Mouse (Mus musculus): Measurements from ENCODE around the gene Magi2. TPM values are rescaled to one million over a fixed set of nuclear protein-coding genes. Genes with fewer than 3 reads are reported as not detected.
"Not testable (repeated sequence)": the region's sequence is repeated elsewhere in the genome, so short reads cannot be mapped to it uniquely, and the experiment has no call there.

The Magi2 gene
- polyA plus RNA-seq, 1 experiment from 2014 or later, result 3.3 TPM

DNA sequence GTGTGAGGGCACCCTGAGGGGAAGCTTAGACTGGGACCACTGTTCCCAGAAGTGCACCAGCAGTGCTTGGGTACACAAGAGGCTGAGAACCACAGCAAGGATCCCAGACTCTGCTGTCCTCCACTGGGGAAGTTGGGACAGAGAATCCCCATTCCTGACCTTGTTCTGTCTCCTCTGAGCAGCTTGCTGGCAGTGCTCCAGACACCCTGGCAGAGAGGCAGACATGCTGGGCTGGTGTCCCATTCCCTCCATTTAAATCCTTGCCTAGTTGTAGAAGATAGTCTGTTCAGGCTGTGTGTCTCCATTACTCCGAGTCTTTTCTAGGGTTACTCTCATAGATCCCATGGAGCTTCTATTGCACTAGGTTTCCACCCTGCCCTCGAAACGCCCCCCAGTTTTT is 256.1 kb downstream of the Magi2 start:
- no peaks in the 10 kb centered on the region for H3K9me3 ChIP-seq (replicated peaks)
- H3K36me3 ChIP-seq, result no peaks in the 10 kb centered on the region
- H3K4me3 ChIP-seq, result no peak overlapping the region
- H3K27me3 ChIP-seq (ENCODE audit: low read depth, poor library complexity, severe bottlenecking), result no peaks in the 10 kb centered on the region
- no peaks in the 10 kb centered on the region for H3K4me1 ChIP-seq
- DNase-seq (ENCODE audit: low spot score), result no peak
- WGBS, result 91% methylated on average over 3 of the region's 3 CpGs
- H3K27ac ChIP-seq, result no peak overlapping the region

- no peaks in the 10 kb centered on the region for H3K4me1 ChIP-seq
- no peaks in the 10 kb centered on the region for H3K9me3 ChIP-seq (replicated peaks)
- no peaks in the 10 kb centered on the region for H3K27me3 ChIP-seq (ENCODE audit: low read depth, poor library complexity, severe bottlenecking)
- no peak for DNase-seq (ENCODE audit: low spot score)
- no peaks in the 10 kb centered on the region for H3K36me3 ChIP-seq
- H3K4me3 ChIP-seq, result no peak overlapping the region
- no peak overlapping the region for H3K27ac ChIP-seq
- 35% methylated on average over 7 of the region's 7 CpGs for WGBS
Measured at GRCm38 (mm10) chr5:19487947-19488346, 261.1 kb downstream of the Magi2 start.

DNA sequence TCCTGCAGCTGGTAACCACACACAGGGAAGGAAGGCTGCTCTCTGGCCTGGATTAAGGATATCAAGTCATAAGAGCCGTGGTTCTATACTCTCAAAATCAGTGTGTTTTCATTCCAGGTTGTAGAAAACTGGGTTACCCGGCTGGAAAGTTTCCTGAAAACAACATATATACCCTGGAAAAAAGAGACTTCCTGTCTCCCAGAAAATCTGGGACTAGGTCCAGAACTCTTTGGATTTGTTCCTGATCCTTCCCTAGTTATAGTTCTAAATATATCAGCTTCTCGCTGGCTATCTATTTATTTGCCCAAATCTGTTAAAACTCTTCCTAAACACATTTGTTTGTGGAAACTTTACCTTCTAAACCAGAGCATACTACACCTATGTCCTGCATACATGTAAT is 274.2 kb downstream of the Magi2 start:
- Histone ChIP-seq H3K27me3 (ENCODE audit: low read depth, poor library complexity, severe bottlenecking) (no peaks in the 10 kb centered on the region), H3K9me3 (replicated peaks) (no peaks in the 10 kb centered on the region), H3K4me1 (no peaks in the 10 kb centered on the region), H3K4me3 (no peak overlapping the region), H3K36me3 (no peaks in the 10 kb centered on the region), H3K27ac (no peak overlapping the region)
- no peak for DNase-seq (ENCODE audit: low spot score)
- 92% methylated on average over 3 of the region's 3 CpGs for WGBS

GRCm38 (mm10) chr5:19522168-19522567 is 295.3 kb downstream of the Magi2 start:
- no peaks in the 10 kb centered on the region for H3K36me3 ChIP-seq
- no peak overlapping the region for H3K4me3 ChIP-seq
- H3K27ac ChIP-seq, result no peak overlapping the region
- H3K9me3 ChIP-seq (replicated peaks), result no peaks in the 10 kb centered on the region
- no peaks in the 10 kb centered on the region for H3K27me3 ChIP-seq (ENCODE audit: low read depth, poor library complexity, severe bottlenecking)
- H3K4me1 ChIP-seq, result no peaks in the 10 kb centered on the region
- DNase-seq (ENCODE audit: low spot score), result no peak

GRCm38 (mm10) chr5:19539348-19539747 is 312.5 kb downstream of the Magi2 start:
- no peak for DNase-seq (ENCODE audit: low spot score)
- WGBS, result 19% methylated on average over 2 of the region's 2 CpGs
- H3K4me3 ChIP-seq, result no peak overlapping the region
- H3K4me1 ChIP-seq, result peaks cover 5% of the 10 kb centered on the region; the same call in 1 of the 2 replicates
- H3K27ac ChIP-seq, result no peak overlapping the region
- no peaks in the 10 kb centered on the region for H3K36me3 ChIP-seq
- no peaks in the 10 kb centered on the region for H3K9me3 ChIP-seq (replicated peaks)
- no peaks in the 10 kb centered on the region for H3K27me3 ChIP-seq (ENCODE audit: low read depth, poor library complexity, severe bottlenecking)

GRCm38 (mm10) chr5:19546424-19546823 is 319.6 kb downstream of the Magi2 start:
- DNase-seq (ENCODE audit: low spot score), result no peak
- Histone ChIP-seq H3K27ac (no peak overlapping the region), H3K9me3 (replicated peaks) (no peaks in the 10 kb centered on the region), H3K4me1 (peaks cover 5% of the 10 kb centered on the region; the same call in 1 of the 2 replicates), H3K4me3 (no peak overlapping the region), H3K27me3 (ENCODE audit: low read depth, poor library complexity, severe bottlenecking) (no peaks in the 10 kb centered on the region), H3K36me3 (no peaks in the 10 kb centered on the region)
- 86% methylated on average over 4 of the region's 4 CpGs for WGBS

- no peak for DNase-seq (ENCODE audit: low spot score)
- Histone ChIP-seq H3K4me3 (no peak overlapping the region), H3K36me3 (no peaks in the 10 kb centered on the region), H3K9me3 (replicated peaks) (no peaks in the 10 kb centered on the region), H3K4me1 (peaks cover 5% of the 10 kb centered on the region; the same call in 1 of the 2 replicates), H3K27me3 (ENCODE audit: low read depth, poor library complexity, severe bottlenecking) (no peaks in the 10 kb centered on the region), H3K27ac (no peak overlapping the region)
- WGBS, result 84% methylated on average over 2 of the region's 2 CpGs
Measured at GRCm38 (mm10) chr5:19546900-19547299, 320.1 kb downstream of the Magi2 start.

- Histone ChIP-seq H3K4me3 (no peak overlapping the region), H3K9me3 (replicated peaks) (no peaks in the 10 kb centered on the region), H3K27ac (no peak overlapping the region), H3K27me3 (ENCODE audit: low read depth, poor library complexity, severe bottlenecking) (no peaks in the 10 kb centered on the region), H3K36me3 (no peaks in the 10 kb centered on the region), H3K4me1 (no peaks in the 10 kb centered on the region)
- 85% methylated on average over 3 of the region's 3 CpGs for WGBS
- DNase-seq (ENCODE audit: low spot score), result no peak
Measured at GRCm38 (mm10) chr5:19553510-19553909, 326.7 kb downstream of the Magi2 start.

DNA sequence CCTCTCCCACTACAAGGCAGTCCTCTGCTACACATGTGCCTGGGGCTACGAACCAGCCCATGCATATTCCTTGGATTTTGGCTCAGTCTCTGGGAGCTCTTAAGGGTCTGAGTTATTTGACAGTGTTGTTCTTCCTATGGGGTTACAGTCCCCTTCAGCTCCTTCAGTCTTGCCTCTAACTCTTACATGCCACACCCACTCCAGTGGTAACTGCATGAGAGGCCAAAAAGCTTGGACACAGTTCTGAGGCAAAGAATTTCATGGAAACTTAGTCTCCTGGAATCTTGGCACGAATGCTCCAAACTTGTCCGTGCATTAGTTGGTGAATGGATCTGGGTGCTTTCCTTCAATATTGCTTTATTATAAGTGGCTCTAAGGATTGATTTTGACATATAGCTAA is 338.8 kb downstream of the Magi2 start:
- Histone ChIP-seq H3K9me3 (replicated peaks) (no peaks in the 10 kb centered on the region), H3K4me3 (no peak overlapping the region), H3K36me3 (no peaks in the 10 kb centered on the region), H3K4me1 (no peaks in the 10 kb centered on the region), H3K27me3 (ENCODE audit: low read depth, poor library complexity, severe bottlenecking) (no peaks in the 10 kb centered on the region), H3K27ac (no peak overlapping the region)
- no peak for DNase-seq (ENCODE audit: low spot score)
- 92% methylated on average over 3 of the region's 3 CpGs for WGBS

GRCm38 (mm10) chr5:19566136-19566535 is 339.3 kb downstream of the Magi2 start:
- not testable (repeated sequence) for H3K27me3 ChIP-seq (ENCODE audit: low read depth, poor library complexity, severe bottlenecking); H3K27ac ChIP-seq; H3K9me3 ChIP-seq (replicated peaks); H3K4me3 ChIP-seq; DNase-seq (ENCODE audit: low spot score); H3K36me3 ChIP-seq; H3K4me1 ChIP-seq
- WGBS, result 75% methylated on average over 1 of the region's 1 CpGs

DNA sequence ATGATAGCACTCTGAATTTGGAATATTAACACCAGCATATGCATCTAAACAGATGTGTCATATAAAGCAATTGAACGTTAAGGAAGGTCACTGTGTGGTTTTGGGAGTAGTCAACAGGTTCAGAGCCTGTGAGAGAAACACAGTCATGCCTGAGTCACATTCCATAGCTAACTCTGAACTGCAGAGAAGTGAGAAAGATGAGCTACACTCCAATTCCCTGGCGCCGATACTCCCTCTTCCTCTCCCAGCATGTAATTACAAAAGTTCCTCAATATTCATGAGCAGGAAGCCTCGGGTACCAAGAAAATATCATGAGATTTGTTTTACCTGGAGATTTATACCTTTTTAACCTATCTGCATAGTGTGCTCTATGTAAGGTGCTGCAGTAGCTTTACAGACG is 380.9 kb downstream of the Magi2 start:
- Histone ChIP-seq H3K4me1 (no peaks in the 10 kb centered on the region), H3K9me3 (replicated peaks) (no peaks in the 10 kb centered on the region), H3K4me3 (no peak overlapping the region), H3K36me3 (no peaks in the 10 kb centered on the region), H3K27ac (no peak overlapping the region), H3K27me3 (ENCODE audit: low read depth, poor library complexity, severe bottlenecking) (no peaks in the 10 kb centered on the region)
- WGBS, result 74% methylated on average over 5 of the region's 5 CpGs
- DNase-seq (ENCODE audit: low spot score), result no peak

- 98% methylated on average over 1 of the region's 1 CpGs for WGBS
- H3K4me1 ChIP-seq, result no peaks in the 10 kb centered on the region
Measured at GRCm38 (mm10) chr5:19611788-19612187, 385.0 kb downstream of the Magi2 start.

DNA sequence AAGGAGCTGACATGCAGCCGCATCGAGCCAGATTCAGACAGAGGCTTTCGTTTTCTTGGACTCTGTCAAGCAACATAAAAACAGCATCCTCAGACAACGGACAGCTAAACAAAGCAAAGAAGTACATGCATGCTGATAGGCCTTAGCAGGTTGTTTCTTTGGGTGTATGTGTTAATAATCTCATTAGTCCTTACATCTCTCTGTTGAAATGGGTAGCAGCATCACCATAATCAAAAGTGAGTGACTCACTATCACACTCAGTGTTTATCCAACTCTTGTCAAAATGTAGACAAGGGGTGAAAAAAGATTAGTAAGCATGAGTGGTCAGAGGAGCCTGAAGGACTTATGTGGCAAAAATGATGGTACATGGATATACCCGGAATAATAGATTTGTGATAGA is 394.8 kb downstream of the Magi2 start:
- Histone ChIP-seq H3K27me3 (ENCODE audit: low read depth, poor library complexity, severe bottlenecking) (no peaks in the 10 kb centered on the region), H3K9me3 (replicated peaks) (no peaks in the 10 kb centered on the region)
- WGBS, result 91% methylated on average over 5 of the region's 5 CpGs

More at GRCm38 (mm10) chr5:19611788-19612187, 385.0 kb downstream of the Magi2 start:
- H3K36me3 ChIP-seq, result no peaks in the 10 kb centered on the region
- no peaks in the 10 kb centered on the region for H3K27me3 ChIP-seq (ENCODE audit: low read depth, poor library complexity, severe bottlenecking)
- no peak overlapping the region for H3K27ac ChIP-seq
- no peaks in the 10 kb centered on the region for H3K9me3 ChIP-seq (replicated peaks)
- no peak for DNase-seq (ENCODE audit: low spot score)
- no peak overlapping the region for H3K4me3 ChIP-seq

GRCm38 (mm10) chr5:19633976-19634375 is 407.1 kb downstream of the Magi2 start:
- Histone ChIP-seq H3K27me3 (ENCODE audit: low read depth, poor library complexity, severe bottlenecking) (no peaks in the 10 kb centered on the region), H3K9me3 (replicated peaks) (no peaks in the 10 kb centered on the region), H3K4me1 (no peaks in the 10 kb centered on the region), H3K4me3 (no peak overlapping the region), H3K36me3 (no peaks in the 10 kb centered on the region), H3K27ac (no peak overlapping the region)
- DNase-seq (ENCODE audit: low spot score), result no peak
- 90% methylated on average over 1 of the region's 1 CpGs for WGBS

More for the DNA sequence above, 394.8 kb downstream of the Magi2 start:
- Histone ChIP-seq H3K4me3 (no peak overlapping the region), H3K36me3 (no peaks in the 10 kb centered on the region), H3K4me1 (no peaks in the 10 kb centered on the region), H3K27ac (no peak overlapping the region)
- no peak for DNase-seq (ENCODE audit: low spot score)
